Mouse (Mus musculus) right cerebral cortex, postnatal 10 days (tissue): ENCODE data around the gene Ppt1.

Experiments
- DNase-seq, 2 experiments: peaks; one replicate each; pipeline ENCODE4 v3.0.0; 2021; ENCODE audit warnings: low spot score in 2 of 2

Ppt1 gene

GRCm38 (mm10) chr4:122905359-122905758 lies 69.3 kb downstream of the Ppt1 start:
- DNase-seq = no peak
